Mouse (Mus musculus) hematopoietic stem cell, adult 5-6 weeks (primary cell): ENCODE data around the gene 1700029P11Rik. TPM values are rescaled to one million over a fixed set of nuclear protein-coding genes. Genes with fewer than 3 reads are reported as not detected.
A peak's percentile ranks its signal among the peaks of the same experiment; 100 is the strongest.

ENCODE experiments used
- ATAC-seq, 2 experiments: fragments of 125-278 bp in 1 of 2; replicated peaks in 1 of 2; 2 replicates each; pipeline ENCODE4 v1.8.0; 2016 to 2017; ENCODE audit warnings: inconsistent platforms in 2 of 2, mild to moderate bottlenecking in 2 of 2, moderate number of reproducible peaks in 2 of 2, low read depth in 1 of 2, moderate TSS enrichment in 1 of 2; ENCODE audit not compliant: low FRiP score in 2 of 2, poor library complexity in 2 of 2, severe bottlenecking in 2 of 2, insufficient read depth in 1 of 2, low TSS enrichment in 1 of 2
- total RNA-seq: library from RNA; stranded (forward); fragments of 172-1452, 232-1000 nt; gene quantifications from 2 replicates; pipeline ENCODE4 v1.2.3, GENCODE M21; 2017

1700029P11Rik gene
- total RNA-seq, 1 experiment from 2014 or later: not detected

DNA sequence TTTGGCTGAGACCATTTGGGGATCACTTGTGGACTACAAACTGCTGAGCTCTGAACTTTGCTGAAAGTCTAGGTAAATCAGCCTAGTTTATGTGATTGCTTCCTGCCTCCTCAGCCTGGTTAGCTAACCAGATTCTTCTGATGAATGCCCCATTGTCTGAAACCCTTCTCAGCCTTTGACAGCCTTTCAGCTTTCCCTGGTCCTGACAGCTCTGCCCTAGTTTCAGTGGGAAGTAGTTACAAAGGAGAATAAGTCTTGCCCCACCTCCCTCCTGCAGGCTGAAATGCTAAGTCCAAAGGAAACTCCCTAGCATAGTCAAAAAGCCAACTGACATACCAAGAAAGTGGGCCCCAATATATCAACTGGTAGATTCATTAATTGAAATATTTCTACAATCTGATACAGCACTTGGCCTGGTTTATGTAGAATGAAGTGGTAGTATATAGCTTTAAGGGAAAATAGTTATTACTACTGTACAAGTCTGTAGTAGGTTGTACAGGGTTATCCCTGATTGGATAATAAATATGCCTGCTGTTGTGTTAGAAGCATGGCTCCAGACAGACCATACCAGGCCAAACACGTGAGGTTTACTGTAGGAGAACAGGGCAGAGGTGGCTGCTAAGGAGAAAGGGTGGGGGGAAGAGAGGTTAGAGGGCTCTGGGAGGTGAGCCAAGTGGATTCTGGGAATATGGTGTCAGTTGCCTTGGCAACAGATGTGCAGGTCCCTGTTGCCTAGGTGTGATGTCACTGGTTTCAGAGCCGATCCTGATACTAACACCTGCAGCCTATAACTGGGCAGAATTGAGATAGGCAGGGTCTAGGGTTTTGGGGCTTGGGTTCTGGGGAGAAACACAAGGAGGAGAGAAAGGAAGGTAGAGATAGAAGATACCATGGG, 5.2 kb downstream of the 1700029P11Rik start:
- ATAC-seq: no peak

GRCm38 (mm10) chr15:81987646-81988045, 7.3 kb downstream of the 1700029P11Rik start, which contains the start of gene Xrcc6:
Gene Xrcc6, plus strand, starts transcription at chr15:81987835.
- no peak for ATAC-seq

GRCm38 (mm10) chr15:81989371-81990062, 9.2 kb downstream of the 1700029P11Rik start:
- peak; percentile 69 to 89 for ATAC-seq

DNA sequence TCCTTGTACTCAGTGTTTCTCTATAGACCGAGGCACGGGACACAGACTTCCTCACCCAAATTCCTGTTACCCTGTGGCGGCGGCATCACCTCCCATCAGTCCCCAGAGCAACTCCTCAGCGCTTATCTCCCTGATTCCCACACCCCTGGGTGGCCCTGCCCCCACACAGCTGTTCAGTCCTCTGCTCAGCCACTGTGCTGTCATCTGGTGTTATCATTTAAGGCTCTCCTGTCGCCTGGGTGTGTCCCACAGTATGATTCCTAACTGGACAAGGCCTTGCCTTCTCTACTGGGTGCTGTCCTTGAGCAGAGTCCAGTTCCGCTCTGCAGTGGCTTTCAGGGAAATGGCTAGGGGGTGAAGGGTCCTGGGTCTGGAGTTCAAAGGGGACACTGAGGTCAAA, 10.2 kb downstream of the 1700029P11Rik start:
- ATAC-seq: no peak

- ATAC-seq: no peak
These were observed 13.7 kb downstream of the 1700029P11Rik start for GRCm38 (mm10) chr15:81993992-81994391.

- ATAC-seq: no peak
These were observed 23.9 kb downstream of the 1700029P11Rik start for GRCm38 (mm10) chr15:82004257-82004656.

- no peak for ATAC-seq
These were observed 31.6 kb downstream of the 1700029P11Rik start for GRCm38 (mm10) chr15:82011947-82012346.

DNA sequence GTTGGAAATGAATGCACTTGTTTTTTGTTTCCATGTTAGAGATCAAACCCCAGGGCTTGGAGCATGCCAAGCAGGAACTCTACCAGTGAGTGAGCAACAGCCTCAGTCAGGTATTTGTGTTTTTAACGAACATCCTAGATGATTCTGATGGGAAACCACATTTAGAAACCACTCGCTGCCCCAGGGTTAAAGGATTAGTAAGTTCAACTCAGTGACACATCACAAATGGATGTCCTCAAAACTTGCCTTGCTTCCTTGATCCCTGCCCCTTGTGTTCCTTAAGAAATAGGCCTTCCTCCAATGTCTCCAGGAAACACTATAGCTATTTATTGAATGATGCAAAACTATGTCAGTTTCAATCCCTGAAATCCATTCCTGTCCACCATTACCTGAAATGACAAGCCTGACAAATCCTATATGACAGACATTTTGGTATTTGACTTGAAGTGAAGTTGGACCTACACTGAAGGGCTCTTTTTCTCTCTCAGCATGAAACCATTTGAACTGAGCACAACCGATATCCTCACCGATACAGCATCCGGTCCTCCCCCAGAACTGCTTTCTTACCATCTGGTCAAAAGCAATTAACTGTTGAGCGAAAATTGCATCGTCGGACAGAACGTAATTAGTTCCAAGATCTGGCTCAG, 34.5 kb downstream of the 1700029P11Rik start:
- ATAC-seq: no peak

DNA sequence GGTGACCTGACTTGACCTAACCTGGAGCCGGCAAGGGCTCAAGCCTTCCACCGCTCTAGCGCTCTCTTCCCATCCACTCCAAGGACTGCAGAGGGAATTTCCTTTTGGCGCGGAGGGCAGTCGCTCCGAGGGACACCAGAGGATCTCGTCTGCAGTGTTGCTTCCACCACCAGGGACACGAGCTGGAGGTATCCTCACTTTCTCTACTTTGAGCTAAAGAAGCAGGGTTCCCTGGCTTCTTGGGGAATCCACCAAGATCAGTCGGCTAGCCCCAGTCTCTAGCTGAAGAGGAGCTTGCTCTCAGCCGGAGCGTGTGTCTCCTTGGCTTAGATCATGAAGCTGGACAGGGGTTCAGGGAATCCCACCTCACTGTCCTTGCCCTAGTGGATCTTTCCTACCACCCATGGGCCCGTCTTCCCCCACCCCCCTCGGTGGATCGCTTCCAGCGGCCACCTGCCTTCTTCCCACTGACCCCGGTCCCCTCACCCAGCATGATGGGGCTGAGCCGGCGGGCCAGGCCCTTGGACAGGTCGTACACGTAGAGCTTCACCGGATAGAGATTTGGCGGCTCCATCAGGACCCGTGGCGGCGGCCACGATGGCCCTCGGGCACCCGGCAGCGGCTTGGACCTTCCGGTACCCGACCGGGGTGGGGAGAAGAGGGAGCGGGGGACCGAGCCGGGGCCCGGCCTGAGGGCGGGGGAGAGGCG, 35.2 kb downstream of the 1700029P11Rik start:
- ATAC-seq: no peak

- peak; percentile 91 to 95 for ATAC-seq
These were observed 35.9 kb downstream of the 1700029P11Rik start for GRCm38 (mm10) chr15:82016101-82016808.

DNA sequence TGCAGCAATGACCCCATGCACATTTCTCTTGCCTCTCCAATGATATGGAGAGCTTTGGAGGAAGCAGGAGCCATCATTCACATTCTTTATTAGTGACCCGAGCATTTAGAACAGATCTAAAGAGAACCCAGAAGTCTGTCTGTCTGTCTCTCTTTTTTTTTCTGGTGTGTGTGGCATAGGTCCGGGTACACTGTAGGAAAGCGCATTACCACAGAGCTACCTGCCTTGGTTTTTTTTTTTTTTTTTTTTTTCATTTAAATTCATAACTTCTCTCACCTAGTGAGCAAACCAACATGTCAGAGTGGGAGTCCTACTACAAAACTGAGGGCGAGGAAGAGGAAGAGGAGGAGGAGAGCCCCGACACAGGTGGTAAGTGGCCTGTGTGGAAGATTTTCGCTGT, 36.5 kb downstream of the 1700029P11Rik start:
- no peak for ATAC-seq

DNA sequence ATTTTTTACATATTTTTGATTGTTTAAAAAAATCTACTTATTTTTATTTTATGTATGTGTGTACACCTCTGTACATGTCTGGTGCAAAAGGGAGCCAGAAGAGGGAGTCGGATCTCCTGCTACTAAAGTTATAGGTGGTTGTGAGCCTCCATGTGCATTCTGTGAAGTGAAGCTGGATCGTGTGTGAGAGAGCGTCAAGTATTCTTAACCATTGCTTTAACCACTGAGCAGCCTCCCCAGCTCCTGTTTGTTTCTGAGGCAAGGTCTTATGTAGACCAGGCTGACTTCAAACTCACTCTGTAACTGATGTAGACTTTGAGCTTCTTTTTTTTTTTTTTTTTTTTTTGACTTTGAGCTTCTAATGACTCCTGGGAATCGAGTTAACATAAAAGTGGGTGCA, 37.1 kb downstream of the 1700029P11Rik start:
- no peak for ATAC-seq

- ATAC-seq: no peak
These were observed 38.9 kb downstream of the 1700029P11Rik start for GRCm38 (mm10) chr15:82019288-82019687.

GRCm38 (mm10) chr15:82022535-82023088, 42.3 kb downstream of the 1700029P11Rik start:
- ATAC-seq: peak; percentile 52 to 85

GRCm38 (mm10) chr15:82023965-82024635, 43.8 kb downstream of the 1700029P11Rik start:
- ATAC-seq: no peak

DNA sequence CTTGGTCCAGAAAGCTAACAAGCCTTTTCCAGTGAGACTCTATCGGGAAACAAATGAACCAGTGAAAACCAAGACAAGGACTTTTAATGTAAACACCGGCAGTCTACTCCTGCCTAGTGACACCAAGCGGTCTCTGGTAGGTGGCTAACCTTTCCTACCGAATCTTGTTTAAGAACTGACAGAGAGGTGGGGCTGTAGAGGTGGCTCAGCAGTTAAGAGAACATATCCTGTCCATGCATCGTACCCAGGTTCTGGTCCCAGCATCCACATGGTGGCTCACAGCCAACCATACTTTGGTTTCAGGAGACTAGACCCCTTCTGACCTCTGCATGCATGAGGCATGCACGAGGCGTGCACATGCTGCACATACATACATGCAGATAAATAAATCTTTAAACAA, 46.9 kb downstream of the 1700029P11Rik start:
- ATAC-seq: no peak
